Mouse (Mus musculus) hindbrain, embryonic 12.5 days (tissue): Measurements from ENCODE around the gene Fos. TPM values are rescaled to one million over a fixed set of nuclear protein-coding genes. Genes with fewer than 3 reads are reported as not detected.

Source experiments
- ATAC-seq: fragments of 200-750 bp; cut with Nextera tagmentation; 2 replicates; pipeline ENCODE4 v1.8.0; 2017; ENCODE audit warnings: moderate TSS enrichment; ENCODE audit not compliant: low FRiP score
- H3K27ac ChIP-seq: fragments of 300-500 bp; sonication (generic); 2 replicates; pipeline ENCODE4 v1.5.1; 2016; ENCODE audit warnings: mild to moderate bottlenecking
- H3K27me3 ChIP-seq: fragments of 300-500 bp; sonication (generic); 2 replicates; pipeline ENCODE4 v1.6.1; 2016; ENCODE audit warnings: mild to moderate bottlenecking
- H3K36me3 ChIP-seq: fragments of 300-500 bp; sonication (generic); 2 replicates; pipeline ENCODE4 v1.6.1; 2016; ENCODE audit warnings: mild to moderate bottlenecking
- H3K4me1 ChIP-seq: fragments of 300-500 bp; sonication (generic); 2 replicates; pipeline ENCODE4 v1.6.1; 2016
- H3K4me2 ChIP-seq: fragments of 300-500 bp; sonication (generic); replicated peaks from 2 replicates; pipeline ENCODE4 v1.6.1; 2016; ENCODE audit warnings: mild to moderate bottlenecking
- H3K4me3 ChIP-seq: fragments of 300-500 bp; sonication (generic); 2 replicates; pipeline ENCODE4 v1.5.1; 2016; ENCODE audit warnings: mild to moderate bottlenecking
- H3K9ac ChIP-seq: fragments of 300-500 bp; sonication (generic); 2 replicates; pipeline ENCODE4 v1.6.1; 2016; ENCODE audit warnings: mild to moderate bottlenecking, moderate library complexity
- H3K9me3 ChIP-seq: fragments of 300-500 bp; sonication (generic); replicated peaks from 2 replicates; pipeline ENCODE4 v1.6.1; 2016; ENCODE audit warnings: mild to moderate bottlenecking
- WGBS: fragments of 180-500 bp; shearing (Covaris S2); methylation state at CpG from one replicate; pipeline ENCODE4 v1.1.7; 2016; 5-methylcytosine and 5-hydroxymethylcytosine counted together
- polyA plus RNA-seq: library from polyadenylated mRNA; unstranded; fragments of >200 nt; fragmentation: Nextera tagmentation; extraction: Ambion mirVana; gene quantifications from 2 replicates; pipeline ENCODE4 v1.2.1, GENCODE M21; 2016

Gene Fos
- polyA plus RNA-seq, 1 experiment from 2014 or later: 2.4 TPM

- ATAC-seq: no peak
- Histone ChIP-seq H3K4me3 (no peak overlapping the region), H3K27ac (no peak overlapping the region), H3K36me3 (no peaks in the 10 kb centered on the region), H3K4me1 (peaks cover 20% of the 10 kb centered on the region), H3K27me3 (peaks cover 34% of the 10 kb centered on the region), H3K4me2 (no peak overlapping the region), H3K9ac (no peak overlapping the region), H3K9me3 (no peaks in the 10 kb centered on the region)
- 72% methylated on average over 7 of the region's 7 CpGs for WGBS
Measured at GRCm38 (mm10) chr12:85478696-85479095, 5.0 kb downstream of the Fos start.

DNA sequence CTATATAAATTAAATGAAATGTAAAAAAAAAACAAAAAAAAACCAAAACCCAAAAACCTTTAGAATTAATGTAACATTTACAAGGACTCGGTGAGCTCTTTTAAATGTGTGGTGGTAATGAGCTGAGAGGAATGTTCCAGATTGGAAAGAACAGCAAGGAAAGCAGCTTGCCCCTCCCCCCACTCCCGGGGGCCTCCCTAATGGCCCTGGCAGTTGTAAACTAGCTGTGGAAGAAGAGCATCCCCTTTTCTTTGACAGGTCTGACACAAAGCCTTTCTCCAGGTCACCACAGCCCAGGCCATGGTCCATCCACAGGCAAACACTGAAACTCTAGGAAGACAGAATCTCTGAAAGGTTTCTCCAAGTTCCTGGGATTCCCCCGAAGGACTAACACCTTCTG, 5.5 kb downstream of the Fos start:
- Histone ChIP-seq H3K27ac (no peak overlapping the region), H3K9ac (no peak overlapping the region), H3K27me3 (peaks cover 34% of the 10 kb centered on the region), H3K36me3 (no peaks in the 10 kb centered on the region), H3K4me3 (no peak overlapping the region), H3K4me2 (no peak overlapping the region), H3K9me3 (no peaks in the 10 kb centered on the region), H3K4me1 (peaks cover 15% of the 10 kb centered on the region)
- 54% methylated on average over 3 of the region's 3 CpGs for WGBS
- no peak for ATAC-seq

DNA sequence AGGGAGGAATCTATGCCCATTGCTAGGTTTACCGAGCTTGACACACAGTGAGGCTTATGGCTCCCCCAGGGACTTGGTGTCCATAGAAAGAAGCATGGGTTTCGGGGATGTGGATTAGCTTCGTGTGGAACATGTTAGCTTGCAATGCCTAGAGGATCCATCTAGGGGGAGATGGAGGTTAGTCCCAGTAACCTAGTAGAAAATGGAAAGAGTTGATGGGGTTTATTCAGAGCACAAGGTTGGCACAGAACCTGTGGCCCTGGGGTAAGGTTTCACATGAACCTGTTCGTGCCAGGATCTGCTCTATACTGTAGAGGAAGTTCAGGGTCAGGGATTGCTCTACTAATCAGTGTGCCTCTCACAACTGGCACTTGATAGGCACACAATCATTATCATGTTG, 9.5 kb downstream of the Fos start:
- Histone ChIP-seq H3K36me3 (no peaks in the 10 kb centered on the region), H3K4me1 (peaks cover 20% of the 10 kb centered on the region), H3K27ac (no peak overlapping the region), H3K4me2 (no peak overlapping the region), H3K4me3 (no peak overlapping the region), H3K9ac (no peak overlapping the region), H3K9me3 (no peaks in the 10 kb centered on the region), H3K27me3 (0 out of 2 replicates have a peak, but pooled peaks cover 3% of the 10 kb centered on the region)
- ATAC-seq: no peak
- 33% methylated on average over 4 of the region's 4 CpGs for WGBS

- Histone ChIP-seq H3K27me3 (peaks cover 7% of the 10 kb centered on the region; the same call in 1 of the 2 replicates), H3K4me1 (peaks cover 20% of the 10 kb centered on the region), H3K9me3 (no peaks in the 10 kb centered on the region), H3K27ac (no peak overlapping the region), H3K4me2 (no peak overlapping the region), H3K36me3 (no peaks in the 10 kb centered on the region), H3K9ac (no peak overlapping the region), H3K4me3 (no peak overlapping the region)
- WGBS: 82% methylated on average over 2 of the region's 2 CpGs
- ATAC-seq: no peak
Measured at GRCm38 (mm10) chr12:85484655-85485054, 11.0 kb downstream of the Fos start.

GRCm38 (mm10) chr12:85485890-85486765, 12.4 kb downstream of the Fos start:
- H3K27ac ChIP-seq: peak overlapping the region; percentile 74
- peaks cover 20% of the 10 kb centered on the region for H3K4me1 ChIP-seq
- H3K9ac ChIP-seq: peak overlapping the region; percentile 57
- no peaks in the 10 kb centered on the region for H3K9me3 ChIP-seq
- under 1% methylated on average over 52 of the region's 52 CpGs for WGBS
- peak; percentile 96 for ATAC-seq
- H3K27me3 ChIP-seq: peaks cover 8% of the 10 kb centered on the region; the same call in 1 of the 2 replicates
- H3K4me2 ChIP-seq: peak overlapping the region; percentile 62
- H3K36me3 ChIP-seq: no peaks in the 10 kb centered on the region
- peak overlapping the region; percentile 51 for H3K4me3 ChIP-seq

- ATAC-seq: no peak
- Histone ChIP-seq H3K36me3 (no peaks in the 10 kb centered on the region), H3K4me2 (peak overlapping the region; percentile 62), H3K9ac (peak overlapping the region; percentile 57; the same call in 1 of the 2 replicates), H3K27ac (peak overlapping the region; percentile 44; the same call in 1 of the 2 replicates), H3K9me3 (no peaks in the 10 kb centered on the region), H3K4me3 (peak overlapping the region; percentile 51), H3K27me3 (peaks cover 8% of the 10 kb centered on the region; the same call in 1 of the 2 replicates), H3K4me1 (peaks cover 20% of the 10 kb centered on the region)
- 1% methylated on average over 20 of the region's 20 CpGs for WGBS
Measured at GRCm38 (mm10) chr12:85486766-85487069, 13.0 kb downstream of the Fos start.

- 2% methylated on average over 12 of the region's 12 CpGs for WGBS
- Histone ChIP-seq H3K4me1 (peaks cover 23% of the 10 kb centered on the region), H3K27me3 (peaks cover 8% of the 10 kb centered on the region; the same call in 1 of the 2 replicates), H3K4me3 (peak overlapping the region; percentile 6; the same call in 1 of the 2 replicates), H3K4me2 (peak overlapping the region; percentile 62), H3K27ac (no peak overlapping the region), H3K9me3 (no peaks in the 10 kb centered on the region), H3K36me3 (no peaks in the 10 kb centered on the region), H3K9ac (no peak overlapping the region; the same call in 1 of the 2 replicates)
- no peak for ATAC-seq
Measured at GRCm38 (mm10) chr12:85487545-85488141, 14.0 kb downstream of the Fos start.

DNA sequence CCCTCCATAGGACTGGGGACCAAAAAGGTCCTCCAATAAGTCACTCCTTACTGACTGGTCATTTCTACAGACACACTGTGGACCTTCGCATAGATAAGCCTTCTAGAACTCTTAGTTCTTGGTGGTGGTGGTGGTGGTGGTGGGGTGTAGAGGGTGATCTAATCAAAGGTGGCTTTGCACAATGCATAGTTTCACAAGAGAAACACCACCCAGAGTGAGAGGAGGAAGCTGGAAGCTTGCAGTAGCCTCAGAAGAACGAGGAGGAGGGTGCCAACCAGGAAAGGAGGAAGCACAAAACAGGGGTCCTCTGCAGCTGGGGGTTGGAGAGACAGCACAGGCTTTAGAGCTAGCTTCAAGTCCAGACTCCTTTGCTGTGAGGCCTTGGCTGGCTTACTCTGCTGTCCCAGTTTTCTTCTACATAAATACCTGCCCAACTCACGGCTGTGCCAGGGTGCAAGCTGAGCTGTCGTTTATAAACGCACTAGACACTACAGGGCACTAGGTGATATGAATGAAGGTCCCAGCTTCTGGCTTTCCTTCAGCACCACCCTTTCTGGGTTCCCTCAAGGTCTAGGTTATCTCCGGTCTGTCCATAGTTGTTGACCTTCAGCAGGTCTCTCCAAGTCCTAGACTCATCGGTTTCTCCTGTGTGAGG, 15.7 kb downstream of the Fos start:
- peaks cover 23% of the 10 kb centered on the region for H3K4me1 ChIP-seq
- no peak overlapping the region for H3K4me2 ChIP-seq
- H3K36me3 ChIP-seq: no peaks in the 10 kb centered on the region
- 79% methylated on average over 7 of the region's 7 CpGs for WGBS
- H3K9ac ChIP-seq: no peak overlapping the region
- H3K9me3 ChIP-seq: no peaks in the 10 kb centered on the region
- no peak overlapping the region for H3K27ac ChIP-seq
- no peak overlapping the region for H3K4me3 ChIP-seq
- H3K27me3 ChIP-seq: peaks cover 8% of the 10 kb centered on the region; the same call in 1 of the 2 replicates
- no peak for ATAC-seq

DNA sequence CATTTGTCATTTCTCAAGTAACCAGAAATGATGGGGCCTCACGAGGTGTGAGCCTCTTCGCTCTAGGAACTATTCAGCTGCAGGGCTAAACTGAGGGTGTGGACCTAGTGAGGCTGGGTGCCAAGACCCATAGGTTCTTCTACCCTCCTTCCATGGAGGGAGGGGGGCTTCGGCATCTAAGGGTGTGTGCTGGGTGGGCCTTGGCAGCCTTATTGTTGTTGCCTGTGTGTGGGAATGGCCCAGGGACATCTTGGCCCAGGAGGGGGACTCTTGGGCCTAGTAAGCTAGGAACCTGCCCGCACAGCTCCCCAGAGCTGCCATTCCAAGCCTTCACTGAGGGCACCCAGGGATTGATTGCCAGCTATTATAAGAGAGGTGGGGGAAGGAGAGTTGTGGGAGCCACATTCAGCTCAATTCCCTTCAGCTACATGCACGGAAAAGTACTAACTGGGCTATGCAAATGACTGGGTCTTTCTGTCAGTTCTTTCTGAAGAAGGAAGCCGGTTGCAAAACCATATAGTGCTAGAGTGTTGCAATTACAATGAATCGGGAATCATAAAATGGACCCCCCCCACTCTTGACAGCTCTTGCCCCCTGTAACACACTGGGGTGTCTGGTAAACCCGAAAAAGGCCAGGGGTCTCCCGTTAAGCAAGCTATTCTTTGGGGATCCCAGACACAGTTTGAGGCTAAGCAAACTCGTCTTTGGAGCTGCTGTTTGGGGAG, 16.6 kb downstream of the Fos start:
- peaks cover 19% of the 10 kb centered on the region for H3K4me1 ChIP-seq
- no peak overlapping the region for H3K4me2 ChIP-seq
- H3K36me3 ChIP-seq: no peaks in the 10 kb centered on the region
- H3K9me3 ChIP-seq: no peaks in the 10 kb centered on the region
- peaks cover 8% of the 10 kb centered on the region; the same call in 1 of the 2 replicates for H3K27me3 ChIP-seq
- no peak for ATAC-seq
- WGBS: 68% methylated on average over 10 of the region's 10 CpGs
- H3K9ac ChIP-seq: no peak overlapping the region
- no peak overlapping the region for H3K27ac ChIP-seq
- no peak overlapping the region for H3K4me3 ChIP-seq

DNA sequence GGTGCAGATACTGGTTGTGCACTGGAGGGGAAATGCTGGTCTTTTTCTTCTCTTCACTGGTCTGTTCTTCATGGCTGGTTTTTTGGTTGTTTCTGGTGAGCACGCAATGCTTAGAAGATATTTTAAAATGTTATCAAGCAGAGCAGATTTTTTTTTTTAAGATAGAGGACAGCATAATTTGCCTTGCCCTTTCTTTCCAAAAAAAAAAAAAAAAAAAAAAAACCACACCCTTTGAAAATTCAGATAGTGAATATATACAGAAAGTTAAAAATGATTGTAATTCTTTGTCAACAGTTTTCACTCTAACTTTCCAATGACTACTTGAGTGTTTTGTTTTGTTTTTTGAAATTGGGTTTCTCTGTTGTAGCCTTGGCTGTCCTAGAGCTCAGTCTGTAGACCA, 17.3 kb downstream of the Fos start:
- Histone ChIP-seq H3K4me3 (no peak overlapping the region), H3K9ac (no peak overlapping the region), H3K27me3 (peaks cover 8% of the 10 kb centered on the region; the same call in 1 of the 2 replicates), H3K4me2 (no peak overlapping the region), H3K27ac (no peak overlapping the region), H3K36me3 (no peaks in the 10 kb centered on the region), H3K9me3 (no peaks in the 10 kb centered on the region), H3K4me1 (peaks cover 15% of the 10 kb centered on the region)
- WGBS: 85% methylated on average over 1 of the region's 1 CpGs
- no peak for ATAC-seq

GRCm38 (mm10) chr12:85492084-85492645, 18.5 kb downstream of the Fos start:
- Histone ChIP-seq H3K4me1 (peaks cover 8% of the 10 kb centered on the region), H3K9ac (no peak overlapping the region), H3K4me2 (peak overlapping the region; percentile 39), H3K4me3 (no peak overlapping the region), H3K27me3 (peaks cover 8% of the 10 kb centered on the region; the same call in 1 of the 2 replicates), H3K27ac (no peak overlapping the region), H3K9me3 (no peaks in the 10 kb centered on the region), H3K36me3 (no peaks in the 10 kb centered on the region)
- WGBS: 24% methylated on average over 16 of the region's 16 CpGs
- ATAC-seq: 0 out of 2 replicates have a peak, but pooled peaks have one; percentile 45
